Mouse (Mus musculus) megakaryocyte, embryonic 14.5 days (primary cell): ENCODE results near the gene Sdccag8. TPM values are rescaled to one million over a fixed set of nuclear protein-coding genes. Genes with fewer than 3 reads are reported as not detected.

ENCODE experiments used
- H3K27me3 ChIP-seq: replicated peaks from 2 replicates; pipeline ENCODE3; 2012; ENCODE audit warnings: inconsistent platforms
- H3K36me3 ChIP-seq: replicated peaks from 2 replicates; pipeline ENCODE3; 2012; ENCODE audit warnings: low read length, inconsistent platforms, mixed read lengths
- H3K4me1 ChIP-seq: 2 replicates; pipeline ENCODE4 v1.6.1; 2012; ENCODE audit warnings: inconsistent platforms
- H3K4me3 ChIP-seq: replicated peaks from 2 replicates; pipeline ENCODE3; 2012; ENCODE audit warnings: moderate library complexity, mild to moderate bottlenecking, inconsistent platforms
- H3K9me3 ChIP-seq: 2 replicates; pipeline ENCODE4 v1.6.1; 2012; ENCODE audit warnings: inconsistent platforms
- FLI1 ChIP-seq: IDR thresholded peaks from 2 replicates; pipeline ENCODE4 v1.6.1; 2012; ENCODE audit warnings: low read length, inconsistent platforms, mixed read lengths
- GATA1 ChIP-seq: IDR thresholded peaks from 3 replicates; pipeline ENCODE4 v1.6.1; 2012; ENCODE audit warnings: mixed read lengths, low read length, inconsistent platforms, borderline replicate concordance
- polyA plus RNA-seq: library from polyadenylated mRNA; stranded (reverse); fragments of >175 nt; gene quantifications from 2 replicates; pipeline ENCODE4 v1.2.3, GENCODE M21; 2012; ENCODE audit warnings: low replicate concordance; ENCODE audit not compliant: insufficient read depth

The Sdccag8 gene
- polyA plus RNA-seq, 1 experiment = 3.0 TPM

DNA sequence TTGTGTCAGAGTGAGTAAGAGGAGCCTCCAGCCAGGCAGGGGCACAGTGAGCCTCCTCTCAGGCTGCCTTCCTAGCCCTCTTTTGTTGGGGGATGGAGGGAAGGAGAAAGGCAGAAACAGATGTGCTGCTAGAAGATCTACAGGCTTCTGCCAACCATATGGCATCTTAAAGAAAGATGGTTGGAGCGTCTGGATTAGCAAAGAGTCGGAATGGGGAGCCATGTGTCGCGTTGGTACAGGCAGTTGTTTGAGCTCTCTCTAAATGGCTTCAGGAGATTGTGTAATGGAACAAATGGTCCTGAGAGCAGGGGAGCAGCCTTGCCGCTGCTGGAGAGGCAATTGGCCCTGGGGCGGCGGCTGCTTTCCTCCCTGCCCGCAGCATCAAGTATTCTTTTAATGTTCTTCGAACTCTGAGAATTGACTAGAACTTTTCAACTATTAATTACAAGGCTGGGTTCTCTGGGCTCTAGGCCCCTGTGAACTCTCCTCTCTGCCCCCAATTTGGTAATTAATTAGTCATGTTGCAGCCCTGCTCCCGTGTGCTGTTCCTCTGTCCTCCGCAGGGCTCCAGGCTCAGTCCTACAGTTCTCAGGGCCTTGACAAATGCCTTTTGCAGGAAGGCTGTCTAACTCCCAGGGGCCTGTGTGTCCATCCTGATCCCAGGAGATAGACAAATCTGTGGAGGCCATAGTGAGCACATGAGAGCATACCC, 180.4 kb downstream of the Sdccag8 start:
- H3K9me3 ChIP-seq = no peaks in the 10 kb centered on the region
- H3K4me3 ChIP-seq = no peak overlapping the region
- peaks cover 76% of the 10 kb centered on the region for H3K36me3 ChIP-seq
- H3K27me3 ChIP-seq = no peaks in the 10 kb centered on the region
- peaks cover 87% of the 10 kb centered on the region for H3K4me1 ChIP-seq
- no peak for TF ChIP-seq FLI1

DNA sequence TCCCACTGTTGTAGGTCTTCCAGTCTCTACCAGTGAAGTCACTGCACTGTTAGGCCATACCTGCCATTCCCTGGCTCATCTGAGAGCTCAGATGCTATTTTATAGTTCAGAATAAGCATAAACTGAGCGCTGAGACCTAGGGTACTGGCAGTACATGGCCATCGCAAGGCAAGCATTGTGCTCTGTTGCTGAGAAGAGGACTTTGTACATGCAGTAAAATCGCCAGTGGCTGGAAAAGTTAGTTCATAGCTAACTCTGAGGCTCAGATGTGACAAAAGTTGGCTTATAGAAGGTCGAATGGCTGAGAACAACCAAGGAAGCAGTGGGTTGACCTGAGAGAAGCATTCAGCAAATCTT, 180.9 kb downstream of the Sdccag8 start:
- H3K4me1 ChIP-seq = peaks cover 84% of the 10 kb centered on the region
- H3K9me3 ChIP-seq = no peaks in the 10 kb centered on the region
- H3K36me3 ChIP-seq = peaks cover 72% of the 10 kb centered on the region
- TF ChIP-seq FLI1 = no peak
- no peak for TF ChIP-seq GATA1
- H3K4me3 ChIP-seq = no peak overlapping the region
- no peaks in the 10 kb centered on the region for H3K27me3 ChIP-seq

DNA sequence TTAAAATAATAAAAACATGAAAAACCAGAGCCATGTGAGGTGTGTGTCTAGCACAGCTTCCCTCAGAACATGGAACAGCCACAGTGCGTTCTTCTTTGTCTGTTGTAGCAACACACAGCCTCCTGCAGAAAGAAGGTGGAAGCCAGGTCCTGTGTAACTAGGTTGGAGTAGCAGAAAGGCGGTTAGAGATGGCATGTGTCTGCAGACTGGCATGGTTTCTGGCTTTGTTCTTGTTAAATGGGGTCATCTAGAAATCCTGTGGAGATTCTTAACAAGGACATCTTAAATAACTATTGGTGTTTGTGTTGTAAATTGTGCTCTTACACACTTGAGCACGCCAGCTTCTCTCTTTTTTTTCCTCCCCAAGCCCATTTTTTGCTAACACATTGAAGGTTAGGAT, 181.7 kb downstream of the Sdccag8 start:
- H3K36me3 ChIP-seq = peaks cover 66% of the 10 kb centered on the region
- TF ChIP-seq GATA1 (no peak), FLI1 (no peak)
- no peaks in the 10 kb centered on the region for H3K27me3 ChIP-seq
- H3K4me1 ChIP-seq = peaks cover 79% of the 10 kb centered on the region
- H3K4me3 ChIP-seq = peak overlapping the region; percentile 47
- H3K9me3 ChIP-seq = no peaks in the 10 kb centered on the region

DNA sequence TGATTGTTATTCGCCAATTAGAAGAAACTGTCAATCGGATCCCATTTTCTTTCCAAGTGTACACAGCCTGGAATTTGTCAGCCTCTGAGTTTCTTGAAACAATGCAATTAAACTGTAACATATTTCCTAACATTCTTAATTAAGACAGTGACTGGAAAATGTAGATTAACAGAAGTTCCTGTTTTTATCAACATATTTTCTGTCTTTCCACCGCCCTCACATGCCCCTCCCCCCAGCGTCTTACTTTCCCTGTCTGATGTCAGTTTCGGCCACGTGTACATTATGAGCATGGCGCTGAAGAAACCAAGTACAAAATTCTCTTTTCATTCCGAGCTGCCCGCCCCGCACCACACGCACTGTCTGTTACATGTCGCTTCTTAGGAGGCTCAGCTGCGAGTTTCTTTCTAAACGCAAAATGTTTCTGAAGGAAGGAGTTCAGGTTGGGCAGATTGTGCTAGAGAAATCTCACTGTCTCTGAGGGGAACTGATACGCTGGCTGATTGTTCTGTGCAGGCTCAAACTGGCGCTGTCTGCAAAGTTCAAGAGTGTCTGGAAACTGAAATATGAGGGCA, 182.3 kb downstream of the Sdccag8 start:
- H3K4me3 ChIP-seq = no peak overlapping the region
- no peak for TF ChIP-seq GATA1
- no peak for TF ChIP-seq FLI1

DNA sequence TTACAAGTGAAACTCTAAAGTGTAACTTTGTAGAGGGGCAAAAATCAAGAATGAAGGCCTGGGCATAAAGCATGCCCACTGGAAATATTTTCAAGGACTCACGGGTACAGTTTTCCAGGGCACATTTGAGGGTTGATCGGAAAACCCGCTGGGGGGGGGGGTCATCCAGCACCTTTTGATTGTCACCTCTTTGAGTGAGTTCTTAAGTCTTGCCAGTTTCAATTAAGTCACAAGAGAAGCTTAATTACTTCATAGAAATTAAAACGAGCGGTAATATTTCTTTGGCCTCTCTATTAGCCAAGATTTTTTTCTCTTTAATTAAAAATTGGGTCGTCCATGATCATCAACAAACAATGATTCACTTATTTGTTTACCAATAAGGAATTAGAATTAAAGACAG, 182.8 kb downstream of the Sdccag8 start:
- Histone ChIP-seq H3K4me3 (no peak overlapping the region), H3K4me1 (peaks cover 78% of the 10 kb centered on the region), H3K27me3 (no peaks in the 10 kb centered on the region), H3K9me3 (no peaks in the 10 kb centered on the region), H3K36me3 (peaks cover 58% of the 10 kb centered on the region)
- TF ChIP-seq FLI1 = no peak
- TF ChIP-seq GATA1 = no peak

More for the DNA sequence above, 182.3 kb downstream of the Sdccag8 start:
- no peaks in the 10 kb centered on the region for H3K9me3 ChIP-seq
- no peaks in the 10 kb centered on the region for H3K27me3 ChIP-seq
- peaks cover 60% of the 10 kb centered on the region for H3K36me3 ChIP-seq
- H3K4me1 ChIP-seq = peaks cover 79% of the 10 kb centered on the region

DNA sequence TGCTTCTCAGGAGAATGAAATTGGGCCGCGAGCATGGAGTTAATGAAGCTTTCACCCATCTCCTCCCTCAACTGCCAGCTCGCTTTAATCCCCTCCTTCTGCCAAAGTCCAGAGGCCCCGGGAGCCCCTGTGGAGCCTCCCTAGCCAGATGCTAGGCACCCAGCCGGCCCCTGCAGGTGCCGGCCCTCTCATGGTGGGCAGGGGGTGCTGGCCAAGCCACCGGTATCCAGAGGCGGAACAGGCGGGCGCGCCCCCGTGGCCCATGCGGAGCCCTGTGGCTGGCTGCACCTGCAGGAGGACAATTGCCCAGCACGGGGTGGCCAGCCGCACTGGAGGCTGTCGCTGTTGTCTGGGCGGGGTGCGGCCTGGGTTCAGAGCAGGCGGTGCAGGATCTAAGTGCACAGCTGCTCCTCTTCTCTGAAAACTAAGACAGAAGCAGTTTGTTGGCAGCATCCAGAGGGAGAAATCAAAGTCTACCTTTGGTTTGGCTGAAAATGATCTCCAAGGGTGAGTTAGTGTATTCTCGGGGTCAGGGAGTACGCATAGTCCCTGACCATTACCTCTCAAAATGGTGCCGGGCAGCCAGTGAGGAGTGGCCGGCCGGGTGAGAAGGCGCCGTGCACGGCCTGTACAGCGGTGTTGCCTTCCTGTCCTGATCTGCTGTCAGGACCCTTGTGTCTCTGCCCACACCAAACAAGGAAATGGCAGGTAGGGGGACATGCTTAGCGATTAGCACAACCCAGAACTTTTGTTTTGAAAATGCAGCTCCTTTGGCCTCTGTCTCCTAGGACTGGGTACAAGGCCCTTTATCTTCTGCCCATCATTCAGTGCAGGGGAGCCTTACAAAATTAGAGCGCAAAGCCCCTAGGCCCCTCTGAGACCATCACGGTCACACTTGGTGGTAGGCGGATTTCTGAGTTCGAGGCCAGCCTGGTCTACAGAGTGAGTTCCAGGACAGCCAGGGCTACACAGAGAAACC, 183.5 kb downstream of the Sdccag8 start:
- TF ChIP-seq FLI1 (no peak), GATA1 (no peak)
- H3K36me3 ChIP-seq = peaks cover 53% of the 10 kb centered on the region

DNA sequence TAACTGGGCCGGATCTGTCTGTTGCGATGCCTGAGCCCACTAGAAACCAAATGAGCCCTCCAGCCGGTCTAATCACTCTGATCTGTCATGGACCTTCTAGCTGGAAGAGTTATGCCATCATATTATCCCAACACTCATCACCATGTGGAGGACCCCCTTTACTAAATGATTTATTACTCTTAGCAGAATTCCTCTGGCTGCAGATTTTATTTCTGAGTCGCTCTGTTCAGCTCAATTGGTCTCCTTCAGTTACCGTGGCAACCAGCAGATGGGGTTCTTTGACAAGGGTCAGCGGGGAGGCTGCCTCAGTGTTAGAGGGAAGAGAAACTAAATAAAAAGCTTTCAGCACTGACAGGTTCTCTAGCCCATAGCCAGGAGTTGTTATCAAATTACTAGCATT, 184.6 kb downstream of the Sdccag8 start:
- H3K27me3 ChIP-seq = no peaks in the 10 kb centered on the region
- no peaks in the 10 kb centered on the region for H3K9me3 ChIP-seq
- H3K4me1 ChIP-seq = peaks cover 67% of the 10 kb centered on the region
- H3K36me3 ChIP-seq = peaks cover 53% of the 10 kb centered on the region
- no peak overlapping the region for H3K4me3 ChIP-seq
- TF ChIP-seq FLI1 (no peak), GATA1 (no peak)

More for the DNA sequence above, 183.5 kb downstream of the Sdccag8 start:
- Histone ChIP-seq H3K27me3 (no peaks in the 10 kb centered on the region), H3K4me3 (no peak overlapping the region), H3K4me1 (peaks cover 71% of the 10 kb centered on the region), H3K9me3 (no peaks in the 10 kb centered on the region)

DNA sequence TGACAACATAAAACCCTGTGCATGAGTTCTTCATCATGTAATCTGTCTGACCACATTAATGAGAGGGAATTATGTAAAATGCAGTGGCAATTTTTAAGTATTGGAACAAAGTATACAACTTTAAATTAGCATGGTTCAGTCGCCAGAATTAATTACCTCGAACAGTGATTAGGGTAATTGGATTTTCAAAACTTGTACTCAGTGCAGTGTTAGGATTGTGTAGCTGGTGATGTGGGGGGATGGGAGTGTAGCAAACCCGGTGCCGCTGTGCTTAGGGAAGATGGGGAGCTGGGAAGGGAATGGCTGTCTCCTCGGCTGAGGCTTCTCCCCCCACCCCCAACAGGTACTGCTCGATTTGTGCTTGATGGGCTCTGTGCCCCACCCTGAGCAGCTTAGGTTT, 188.5 kb downstream of the Sdccag8 start:
- no peak for TF ChIP-seq FLI1
- no peak for TF ChIP-seq GATA1
- H3K9me3 ChIP-seq = no peaks in the 10 kb centered on the region
- H3K4me3 ChIP-seq = no peak overlapping the region

DNA sequence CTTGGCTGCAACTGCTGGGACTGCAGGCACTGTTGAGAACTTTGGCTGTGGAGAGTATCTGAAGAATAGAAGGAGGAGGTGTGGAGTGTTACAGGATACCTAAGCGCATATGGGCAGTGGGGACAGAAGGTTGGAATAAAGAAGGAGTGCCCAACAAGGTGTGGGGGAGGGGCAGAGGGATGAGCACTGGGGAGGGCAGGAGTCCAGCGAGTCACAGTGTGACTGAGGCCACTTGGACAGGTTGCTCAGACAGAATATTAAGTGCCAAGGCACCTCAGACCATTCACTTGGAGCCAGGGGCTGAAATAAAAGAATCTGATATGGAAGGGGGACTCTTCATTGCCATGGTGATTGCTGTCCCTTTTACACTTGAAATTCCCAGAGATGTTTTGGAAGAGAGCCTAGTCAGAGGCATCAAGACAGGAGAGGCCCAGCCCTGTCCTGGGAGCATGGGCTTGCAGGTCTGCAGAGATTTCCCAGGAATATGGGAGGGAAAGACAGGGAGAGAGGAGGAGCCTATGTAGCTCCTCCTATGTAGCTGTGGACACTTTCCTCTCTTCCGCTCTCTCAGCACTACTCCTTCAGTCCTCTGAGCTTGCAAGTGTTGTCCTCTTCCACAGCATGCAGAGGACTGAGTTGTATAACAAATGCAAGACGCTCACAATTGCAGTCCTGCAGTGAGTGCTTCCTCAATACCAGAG, 189.7 kb downstream of the Sdccag8 start:
- Histone ChIP-seq H3K4me3 (no peak overlapping the region), H3K4me1 (peaks cover 60% of the 10 kb centered on the region), H3K36me3 (peaks cover 67% of the 10 kb centered on the region), H3K27me3 (no peaks in the 10 kb centered on the region), H3K9me3 (no peaks in the 10 kb centered on the region)
- TF ChIP-seq FLI1 = no peak
- TF ChIP-seq GATA1 = no peak

More for the DNA sequence above, 188.5 kb downstream of the Sdccag8 start:
- peaks cover 57% of the 10 kb centered on the region for H3K4me1 ChIP-seq
- H3K36me3 ChIP-seq = peaks cover 65% of the 10 kb centered on the region
- H3K27me3 ChIP-seq = no peaks in the 10 kb centered on the region
